Mouse (Mus musculus): ENCODE data around the gene Fbxl15.

GRCm38 (mm10) chr19:46313116-46313515, 14.9 kb upstream of the Fbxl15 start:
- TF ChIP-seq CTCF (IDR thresholded peaks at IDR 0.05; ENCODE audit: borderline replicate concordance, insufficient read depth, low read length) (no peak), POLR2A (IDR thresholded peaks at IDR 0.05; ENCODE audit: low read depth, low read length) (no peak)

All from embryonic fibroblast, embryonic 13.5 days (primary cell).